Mouse (Mus musculus): ENCODE results near the gene Mlxipl.

The Mlxipl gene

DNA sequence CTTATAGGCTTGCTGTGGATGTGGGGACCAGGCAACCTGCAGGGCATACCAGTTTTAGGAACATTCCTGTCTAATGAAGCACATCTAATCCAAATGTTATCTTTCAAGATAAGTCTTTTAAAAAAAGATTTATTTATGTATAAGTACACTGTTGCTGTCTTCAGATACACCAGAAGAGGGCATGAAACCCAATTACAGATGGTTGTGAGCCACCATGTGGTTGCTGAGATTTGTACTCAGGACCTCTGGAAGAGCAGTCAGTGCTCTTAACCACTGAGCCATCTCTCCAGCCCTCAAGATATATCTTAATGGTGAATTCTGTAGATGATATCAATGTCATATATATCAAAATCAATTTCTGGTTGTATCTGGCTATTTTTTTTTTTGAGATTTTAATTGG, 56.3 kb downstream of the Mlxipl start:
- DNase-seq (ENCODE audit: low read depth): no peak

GRCm38 (mm10) chr5:135148715-135149052, 59.0 kb downstream of the Mlxipl start:
- DNase-seq (ENCODE audit: low read depth): no peak

DNA sequence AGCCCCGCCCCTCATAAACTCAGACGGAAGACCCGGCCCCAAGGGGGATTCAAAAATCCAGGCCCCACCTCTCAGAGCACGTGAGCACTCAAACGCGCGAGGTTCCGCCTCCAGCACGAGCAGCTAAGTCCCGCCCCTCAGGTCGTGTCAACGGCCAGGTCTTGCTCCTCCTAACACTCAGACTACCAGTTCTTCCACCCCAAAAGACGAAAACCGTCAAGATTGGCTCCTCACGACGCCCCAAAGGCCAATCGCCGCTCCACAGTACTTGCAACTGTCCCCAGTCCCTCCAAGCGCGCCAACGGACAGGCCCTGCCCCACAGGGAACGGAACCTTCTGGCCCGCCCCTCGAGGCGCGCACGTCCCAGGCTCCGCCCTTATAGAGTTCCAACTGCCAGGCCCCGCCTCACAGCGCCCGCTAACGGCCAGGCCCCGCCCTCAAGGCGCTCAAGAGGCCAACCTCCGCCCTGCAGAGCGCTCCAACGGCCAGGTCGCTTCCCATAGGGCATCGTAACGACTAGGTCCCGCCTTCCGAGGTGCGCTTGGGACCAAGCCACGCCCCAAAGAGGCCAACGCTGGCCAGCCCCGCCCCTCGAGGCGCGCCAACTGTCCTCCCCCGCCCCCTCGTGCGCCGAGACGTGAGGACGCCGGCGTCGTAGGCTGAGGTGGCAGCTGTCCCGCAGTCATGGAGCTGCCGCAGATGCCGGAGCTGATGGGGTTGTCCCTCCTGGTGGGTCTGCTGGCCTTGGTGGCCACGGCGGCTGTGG, 59.5 kb downstream of the Mlxipl start, which contains the start of gene Tbl2:
Gene Tbl2 (plus strand): TSS at position 605 of the 767 bp plus-strand sequence.
- DNase-seq (ENCODE audit: low read depth): peak; percentile 100

- DNase-seq (ENCODE audit: low read depth): no peak
Observed at GRCm38 (mm10) chr5:135149820-135150178, 60.1 kb downstream of the Mlxipl start.

DNA sequence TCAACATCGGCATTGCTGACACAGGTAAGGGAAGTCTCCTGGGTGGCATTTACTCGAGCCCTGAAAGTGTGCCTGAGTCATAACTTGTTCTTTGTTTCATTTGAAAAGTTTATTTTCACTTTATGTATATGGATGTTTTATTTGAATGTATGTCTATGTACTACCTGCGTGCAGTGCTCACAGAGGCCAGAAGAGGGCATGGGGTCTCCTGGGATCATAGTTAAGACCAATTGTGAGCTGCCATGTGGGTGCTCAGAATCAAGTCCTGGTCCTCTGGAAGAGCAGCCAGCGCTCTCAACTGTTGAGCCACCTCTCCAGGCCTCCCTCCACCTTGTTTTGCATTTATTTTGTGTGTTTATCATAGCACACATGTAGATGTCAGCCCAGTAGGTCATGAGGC, 66.8 kb downstream of the Mlxipl start:
- no peak for DNase-seq (ENCODE audit: low read depth)

GRCm38 (mm10) chr5:135161221-135161620, 71.5 kb downstream of the Mlxipl start:
- no peak for DNase-seq (ENCODE audit: low read depth)

GRCm38 (mm10) chr5:135161650-135162049, 72.0 kb downstream of the Mlxipl start:
- DNase-seq (ENCODE audit: low read depth): no peak

- no peak for DNase-seq (ENCODE audit: low read depth)
Observed at GRCm38 (mm10) chr5:135162361-135162760, 72.7 kb downstream of the Mlxipl start.

DNA sequence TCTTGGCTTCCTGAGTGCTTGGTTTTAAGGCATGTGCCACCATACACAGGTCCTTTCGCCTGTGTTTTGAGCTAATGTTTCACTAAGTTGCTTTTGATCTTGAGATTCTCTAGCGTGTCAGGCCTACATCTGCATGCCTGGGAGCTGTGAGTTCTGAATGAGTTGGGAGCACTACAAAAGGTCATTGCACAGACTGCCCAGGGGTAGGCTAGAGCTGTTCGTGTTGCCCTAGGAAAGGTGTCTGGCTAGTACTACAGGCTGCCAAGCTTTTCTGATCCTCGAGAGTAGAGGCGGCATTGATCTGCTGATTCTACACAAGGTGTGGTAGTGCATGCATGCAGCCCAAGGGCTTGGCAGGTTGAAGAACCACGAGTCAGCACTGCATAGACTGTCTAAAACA, 73.1 kb downstream of the Mlxipl start:
- no peak for DNase-seq (ENCODE audit: low read depth)

- no peak for DNase-seq (ENCODE audit: low read depth)
Observed at GRCm38 (mm10) chr5:135166909-135167308, 77.2 kb downstream of the Mlxipl start.

- no peak for DNase-seq (ENCODE audit: low read depth)
Observed at GRCm38 (mm10) chr5:135167469-135167868, 77.8 kb downstream of the Mlxipl start.

- peak; percentile 98 for DNase-seq (ENCODE audit: low read depth)
Observed at GRCm38 (mm10) chr5:135168063-135169062, 78.7 kb downstream of the Mlxipl start, which contains the start of gene Bcl7b. Gene Bcl7b, plus strand, starts transcription at chr5:135168283.

DNA sequence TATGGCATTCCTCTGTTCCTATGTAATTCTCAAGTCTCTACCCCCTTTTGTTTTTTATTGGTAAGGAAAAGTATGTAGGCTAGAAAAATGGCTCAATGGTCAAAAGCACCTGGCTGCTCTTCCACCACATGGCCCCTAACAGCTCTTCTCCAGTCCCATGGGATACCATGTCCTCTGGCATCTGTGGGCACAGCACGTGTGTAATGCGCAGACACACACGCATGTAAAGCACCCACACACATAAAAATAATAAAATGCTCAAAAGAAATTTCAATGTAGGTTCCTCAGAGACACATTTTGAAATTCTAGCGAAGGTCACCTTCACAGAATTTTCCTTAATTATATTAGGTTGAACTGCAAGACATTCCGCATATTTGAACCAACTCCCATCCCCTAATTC, 79.8 kb downstream of the Mlxipl start:
- DNase-seq (ENCODE audit: low read depth): no peak

DNA sequence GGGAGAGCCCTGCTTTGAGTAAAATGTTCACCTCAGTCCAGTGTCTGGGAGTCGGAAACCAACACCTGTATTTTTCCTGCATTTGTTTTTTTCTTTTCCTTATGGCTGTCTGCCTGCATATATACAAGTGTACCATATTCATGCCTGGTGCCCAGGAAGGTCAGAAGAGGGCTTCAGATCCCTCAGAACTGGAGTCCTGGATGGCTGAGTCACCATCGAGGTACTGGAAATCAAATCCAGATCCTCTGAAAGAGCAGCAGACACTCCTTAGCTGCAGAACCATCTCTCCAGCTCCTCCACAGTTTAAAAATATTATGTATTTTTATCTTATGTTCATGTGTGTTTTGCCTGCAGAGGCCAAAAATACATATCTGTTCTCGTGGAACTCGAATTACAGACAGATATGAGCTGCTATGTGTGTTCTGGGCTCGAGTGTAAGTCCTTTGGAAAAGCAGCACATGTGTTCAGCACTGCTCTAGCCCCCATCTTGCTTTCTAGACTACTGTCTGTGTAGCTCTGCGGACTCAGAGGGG, 82.1 kb downstream of the Mlxipl start:
- DNase-seq (ENCODE audit: low read depth): no peak

GRCm38 (mm10) chr5:135172986-135173385, 83.3 kb downstream of the Mlxipl start:
- DNase-seq (ENCODE audit: low read depth): no peak

- DNase-seq (ENCODE audit: low read depth): no peak
Observed at GRCm38 (mm10) chr5:135175086-135175485, 85.4 kb downstream of the Mlxipl start.

GRCm38 (mm10) chr5:135178523-135178922, 88.8 kb downstream of the Mlxipl start:
- no peak for DNase-seq (ENCODE audit: low read depth)

DNA sequence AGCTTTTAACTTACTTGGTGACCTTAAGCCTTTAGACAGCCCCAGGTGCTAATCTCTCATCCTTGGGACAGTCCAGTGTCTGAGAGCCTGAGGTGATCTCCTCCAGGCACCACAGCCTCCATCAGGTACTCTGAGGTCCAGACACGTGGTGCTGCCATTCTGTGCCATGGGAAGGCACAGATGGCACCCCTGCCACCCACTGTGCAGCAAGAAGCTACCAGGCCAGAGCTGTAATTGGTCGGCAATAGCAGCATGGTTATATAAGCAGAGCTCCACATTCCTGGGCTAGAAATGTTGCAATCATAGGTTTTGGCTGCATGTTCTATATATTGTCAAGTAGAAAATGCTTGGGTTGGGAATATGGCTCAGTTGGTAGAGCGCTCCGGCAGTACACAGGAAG, 89.3 kb downstream of the Mlxipl start:
- DNase-seq (ENCODE audit: low read depth): no peak

- DNase-seq (ENCODE audit: low read depth): no peak
Observed at GRCm38 (mm10) chr5:135179616-135180015, 89.9 kb downstream of the Mlxipl start.

DNA sequence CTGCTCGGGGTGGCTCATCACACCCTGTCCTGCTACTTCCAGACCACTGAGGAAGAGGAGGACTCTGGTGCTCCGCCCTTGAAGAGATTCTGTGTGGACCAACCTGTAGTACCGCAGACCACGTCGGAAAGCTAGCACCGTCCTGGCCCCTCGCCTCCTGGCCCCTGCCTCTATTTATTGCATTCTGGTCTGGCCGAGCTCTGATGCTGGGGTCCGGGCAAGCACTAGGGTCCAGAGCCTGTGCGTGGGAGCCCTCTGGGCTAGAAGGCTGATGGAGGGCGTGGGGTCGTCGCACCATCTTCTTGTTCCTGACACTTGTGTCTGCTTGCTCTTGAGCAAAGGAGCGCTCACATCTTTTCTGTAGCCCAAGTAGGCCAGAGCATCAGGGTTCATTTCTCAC, 91.1 kb downstream of the Mlxipl start:
- no peak for DNase-seq (ENCODE audit: low read depth)

DNA sequence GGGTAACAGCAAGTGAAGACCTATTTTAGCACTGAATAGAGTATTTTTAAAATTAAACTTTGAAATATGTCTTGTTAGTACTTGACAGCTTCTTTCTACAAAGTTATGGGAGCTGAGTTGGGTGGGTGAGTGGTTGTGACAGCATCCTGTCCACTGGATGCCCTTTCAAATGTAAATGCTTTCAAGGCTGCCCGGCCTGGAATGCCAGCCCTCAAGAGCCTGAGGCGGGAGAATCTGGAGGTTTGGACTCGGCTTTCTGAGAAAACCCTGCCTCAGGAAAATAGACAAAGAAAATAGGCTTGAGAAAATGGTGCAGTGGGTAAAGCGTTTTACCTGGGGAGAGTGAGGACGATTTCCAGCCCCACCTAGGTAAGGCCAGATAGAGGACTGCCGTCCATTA, 92.1 kb downstream of the Mlxipl start:
- no peak for DNase-seq (ENCODE audit: low read depth)

DNA sequence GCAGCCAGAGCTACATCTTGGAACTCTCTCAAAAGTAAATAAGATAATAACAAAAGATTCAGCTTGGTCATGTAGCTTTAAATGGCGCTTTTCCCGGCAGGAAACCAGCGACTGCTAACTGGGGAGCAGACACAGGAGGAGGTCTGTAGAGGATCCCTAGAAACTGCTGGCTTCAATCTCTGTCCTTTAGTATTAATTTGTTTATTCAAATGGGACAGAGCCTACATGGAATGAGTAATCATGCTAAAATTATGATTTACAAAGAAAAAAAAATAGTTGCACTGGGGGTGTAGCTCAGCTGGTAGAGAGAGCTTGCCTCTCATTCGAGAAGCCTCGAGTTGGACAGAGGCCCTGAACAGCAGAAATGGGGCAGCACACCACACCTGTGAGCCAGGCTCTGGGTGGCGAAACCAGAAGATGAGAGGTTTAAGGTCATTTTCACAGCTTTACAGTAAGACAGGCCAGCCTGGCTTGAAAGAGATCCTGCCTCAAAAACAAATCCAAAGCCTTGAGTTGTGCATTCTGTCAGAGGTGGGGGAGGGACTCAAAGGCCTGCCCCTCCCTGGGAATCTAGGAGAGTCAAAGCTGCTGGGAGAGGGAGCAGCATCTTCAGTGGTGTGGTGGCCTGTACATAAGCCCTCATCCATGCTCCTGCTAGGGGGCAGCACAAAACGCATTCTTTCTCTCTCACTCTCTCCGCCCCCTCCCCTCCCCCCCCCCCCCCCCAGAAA, 93.6 kb downstream of the Mlxipl start:
- DNase-seq (ENCODE audit: low read depth): no peak

All from naive thymus-derived CD4-positive, alpha-beta T cell, adult 2 months (primary cell).